Mouse (Mus musculus) layer of hippocampus, postnatal 36 days (tissue): ENCODE data around the gene Mroh2a. TPM values are rescaled to one million over a fixed set of nuclear protein-coding genes. Genes with fewer than 3 reads are reported as not detected.

Experiments
- DNase-seq, 2 experiments: peaks; one replicate each; pipeline ENCODE4 v3.0.0; 2022
- total RNA-seq, 2 experiments: library from RNA; stranded (reverse); gene quantifications; 2 replicates each; pipeline ENCODE4 v1.2.3; 2021

Gene Mroh2a
- under 1 TPM in 1 of 2 experiments, not detected in 1; 0.05 TPM for total RNA-seq

DNA sequence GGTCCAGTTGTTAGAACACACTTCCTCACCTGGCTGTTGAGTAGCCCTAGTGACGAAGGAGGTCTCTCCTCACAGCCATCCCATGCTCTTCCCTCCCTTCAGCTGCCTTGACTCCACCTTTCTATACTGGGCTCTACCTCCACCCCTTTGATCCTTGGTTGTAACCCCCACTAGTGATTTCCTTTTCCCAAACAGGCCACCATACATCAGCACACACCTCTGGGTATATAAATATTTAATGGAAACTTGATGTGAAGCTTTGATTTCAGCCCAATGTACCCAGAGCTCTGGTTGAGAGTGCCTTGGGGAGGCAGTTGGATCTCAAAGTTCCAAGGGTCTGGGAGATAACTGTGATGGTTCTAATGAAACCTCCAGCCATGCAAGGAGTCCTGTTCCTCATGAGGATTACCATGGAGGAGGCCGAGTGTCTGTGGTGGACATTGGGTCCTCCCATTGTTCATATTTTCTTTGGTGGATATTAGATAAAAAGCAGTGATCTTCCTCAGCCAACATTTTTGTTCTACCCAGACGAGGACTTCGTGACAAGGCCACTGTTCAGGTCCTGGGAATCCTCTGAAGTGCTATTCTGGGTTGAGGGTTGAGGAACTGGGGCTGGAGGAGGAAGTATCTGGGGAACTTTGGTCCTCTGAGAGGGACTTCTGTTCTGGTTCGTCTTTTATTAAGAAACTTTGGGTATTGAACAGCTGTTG lies at the start of gene Mroh2a:
Gene Mroh2a (plus strand): TSS at position 317 of the 710 bp plus-strand sequence.
- DNase-seq: no peak

- DNase-seq: no peak
These were observed 47.1 kb upstream of the Mroh2a start for GRCm38 (mm10) chr1:88179657-88180056.

DNA sequence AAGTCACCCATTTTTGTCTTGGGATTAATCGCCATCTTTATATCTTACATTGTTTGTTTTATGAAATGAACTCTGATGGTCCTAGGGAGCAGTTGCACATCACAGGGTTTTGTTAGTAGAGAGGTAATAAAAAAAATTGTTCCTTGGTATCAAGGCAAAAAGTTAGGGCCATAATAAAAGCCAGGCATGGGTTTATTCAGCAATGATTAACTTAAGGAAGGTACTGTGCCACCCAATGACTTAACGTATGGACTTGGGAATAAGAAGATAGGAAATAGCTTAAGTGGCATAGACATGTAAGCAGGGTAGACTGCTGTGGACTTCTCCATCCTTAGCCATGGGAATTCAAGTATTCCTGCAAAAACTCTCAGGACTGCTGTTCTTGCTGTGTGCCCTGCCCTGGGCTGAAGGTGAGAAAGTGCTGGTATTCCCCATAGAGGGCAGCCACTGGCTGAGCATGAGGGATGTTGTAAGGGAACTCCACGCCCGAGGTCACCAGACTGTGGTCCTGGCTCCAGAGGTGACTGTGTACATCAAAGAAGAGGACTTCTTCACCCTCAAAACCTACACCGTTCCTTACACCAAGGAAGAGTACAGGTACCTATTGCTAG lies 40.4 kb upstream of the Mroh2a start:
- DNase-seq: no peak

- DNase-seq: no peak
These were observed 34.6 kb upstream of the Mroh2a start for GRCm38 (mm10) chr1:88192136-88192535.

DNA sequence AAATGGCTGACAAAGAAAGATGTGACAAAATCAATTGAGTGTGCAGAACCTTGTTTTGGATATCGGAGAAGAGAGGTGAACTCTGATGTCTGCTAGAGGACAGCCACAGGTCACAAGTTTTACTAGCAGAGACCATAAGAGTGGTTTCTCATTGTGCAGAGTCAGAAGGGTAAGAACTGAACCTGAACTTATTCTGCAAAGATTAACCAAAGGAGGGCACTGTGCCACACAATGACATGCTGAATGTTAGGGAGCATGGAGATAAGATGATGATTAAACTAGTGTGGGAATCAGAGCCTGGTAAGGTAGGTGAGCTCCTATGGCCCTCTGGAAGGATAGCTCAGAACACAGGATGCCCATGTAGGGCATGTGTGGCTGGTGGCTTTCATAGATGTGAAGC lies 31.1 kb upstream of the Mroh2a start:
- no peak for DNase-seq

GRCm38 (mm10) chr1:88197443-88197842 lies 29.3 kb upstream of the Mroh2a start:
- DNase-seq: no peak

DNA sequence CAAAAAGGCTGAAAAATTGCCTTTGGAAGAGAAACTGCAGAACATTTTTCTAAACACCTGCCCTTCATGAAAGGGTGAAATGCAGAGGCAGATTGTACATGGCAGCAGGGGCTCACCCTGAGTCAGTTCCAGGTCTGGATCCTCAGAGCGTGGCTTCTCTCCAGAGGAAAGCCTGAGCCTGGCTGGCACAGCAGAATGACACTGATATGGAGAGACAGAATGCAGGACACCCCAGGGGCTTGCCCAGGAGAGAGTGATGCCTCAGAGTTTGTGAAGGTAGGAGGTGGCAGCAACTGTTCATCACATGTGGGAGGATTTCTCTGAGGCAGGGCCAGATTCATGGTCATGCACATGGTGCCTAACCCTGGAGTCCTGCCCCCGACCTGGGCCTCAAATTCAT lies 26.8 kb upstream of the Mroh2a start:
- no peak for DNase-seq

DNA sequence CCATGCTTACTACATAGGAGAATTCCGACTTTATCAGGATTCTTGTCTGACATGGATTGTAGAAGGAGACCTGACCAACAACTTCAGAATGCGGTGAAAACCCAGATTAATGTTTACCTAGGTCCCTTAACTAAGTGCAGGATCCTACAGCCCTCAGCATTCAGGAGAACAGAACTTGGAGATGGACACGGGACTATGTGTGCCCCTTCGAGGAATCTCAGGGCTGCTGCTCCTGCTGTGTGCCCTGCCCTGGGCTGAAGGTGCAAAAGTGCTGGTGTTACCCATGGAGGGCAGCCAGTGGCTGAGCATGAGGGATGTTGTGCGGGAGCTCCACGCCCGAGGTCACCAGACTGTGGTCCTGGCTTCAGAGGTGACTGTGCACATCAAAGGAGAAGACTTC lies 26.3 kb upstream of the Mroh2a start, which contains the start of gene Ugt1a2:
Gene Ugt1a2 (plus strand): TSS at position 146 of the 400 bp plus-strand sequence.
- DNase-seq: no peak

DNA sequence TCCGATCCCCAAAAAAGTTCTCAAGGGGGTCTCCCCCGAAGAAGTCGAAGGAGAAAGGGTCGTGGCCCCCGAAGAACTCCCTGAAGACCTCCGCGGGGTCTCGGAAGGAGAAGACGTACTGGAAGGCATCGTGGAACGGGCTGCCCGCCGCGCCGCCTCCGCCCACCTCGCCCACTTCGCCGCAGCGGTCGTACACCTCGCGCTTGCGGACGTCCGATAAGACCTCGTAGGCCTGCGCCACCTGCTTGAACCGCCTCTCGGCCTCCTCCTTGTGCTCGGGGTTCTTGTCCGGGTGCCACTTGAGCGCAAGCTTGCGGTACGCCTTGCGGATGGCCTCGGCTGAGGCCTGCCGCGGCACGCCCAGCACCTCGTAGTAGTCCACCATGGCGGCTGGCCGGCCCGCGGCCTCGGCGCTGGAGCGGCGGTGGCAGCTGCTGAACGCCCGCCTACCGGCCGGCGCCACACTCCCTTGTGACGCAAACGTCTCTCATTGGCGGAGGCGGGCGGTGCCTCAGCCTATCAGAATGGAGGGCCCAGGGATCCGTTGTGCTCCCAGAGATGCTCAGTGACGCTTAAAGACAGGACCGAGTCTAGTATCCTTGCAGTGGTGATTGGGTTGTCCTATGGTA lies 21.4 kb upstream of the Mroh2a start, which contains the start of gene Dnajb3:
Gene Dnajb3 (minus strand): TSS at position 489 of the 629 bp plus-strand sequence.
- DNase-seq: peak; percentile 86 to 88

DNA sequence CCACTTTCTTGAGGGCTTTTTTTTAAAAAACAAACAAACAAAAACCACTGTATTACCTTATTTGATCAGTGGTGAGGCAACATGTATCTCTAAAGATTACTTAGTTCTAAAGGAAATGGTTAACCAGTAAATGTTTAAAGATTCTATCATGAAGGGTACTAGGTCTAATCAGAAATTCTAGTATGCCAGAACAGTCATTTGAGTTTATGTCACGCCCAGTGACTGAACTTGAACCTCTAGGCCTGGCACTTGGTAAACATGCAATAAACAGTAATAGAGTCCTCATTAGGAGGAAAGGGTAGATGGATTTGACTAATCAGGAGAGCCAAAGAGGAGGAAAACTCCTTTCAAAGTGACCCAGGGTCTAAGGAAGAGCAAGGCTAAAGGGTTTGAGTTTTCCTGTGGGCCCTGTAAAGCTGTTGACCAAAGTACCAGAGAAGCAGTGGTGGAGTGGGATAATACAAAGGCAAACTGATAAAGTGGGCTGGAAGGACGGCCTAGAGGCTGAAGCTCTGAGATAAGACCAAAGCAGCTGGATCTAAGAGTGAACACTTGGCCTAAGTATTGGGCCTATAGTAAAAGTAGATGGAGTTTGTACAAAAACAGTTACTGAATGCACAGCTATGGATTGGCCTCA lies 19.8 kb upstream of the Mroh2a start:
- no peak for DNase-seq

DNA sequence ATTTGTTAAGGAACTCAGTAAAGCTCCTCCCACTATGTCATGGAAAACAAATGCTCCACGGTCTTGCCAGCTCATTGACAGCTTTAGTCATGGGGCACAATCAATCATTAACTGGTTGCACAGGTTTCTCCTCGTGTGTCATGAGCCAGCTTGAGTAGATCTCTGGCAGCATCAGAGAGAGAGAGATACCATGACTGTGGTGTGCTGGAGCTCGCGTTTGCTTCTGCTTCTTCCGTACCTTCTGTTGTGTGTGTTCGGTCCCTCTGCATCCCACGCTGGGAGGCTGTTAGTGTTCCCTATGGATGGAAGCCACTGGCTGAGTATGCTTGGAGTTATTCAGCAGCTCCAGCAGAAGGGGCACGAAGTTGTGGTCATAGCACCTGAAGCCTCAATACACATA lies 15.0 kb upstream of the Mroh2a start, which contains the start of gene Ugt1a1:
Gene Ugt1a1 (plus strand): TSS at position 148 of the 400 bp plus-strand sequence.
- no peak for DNase-seq

DNA sequence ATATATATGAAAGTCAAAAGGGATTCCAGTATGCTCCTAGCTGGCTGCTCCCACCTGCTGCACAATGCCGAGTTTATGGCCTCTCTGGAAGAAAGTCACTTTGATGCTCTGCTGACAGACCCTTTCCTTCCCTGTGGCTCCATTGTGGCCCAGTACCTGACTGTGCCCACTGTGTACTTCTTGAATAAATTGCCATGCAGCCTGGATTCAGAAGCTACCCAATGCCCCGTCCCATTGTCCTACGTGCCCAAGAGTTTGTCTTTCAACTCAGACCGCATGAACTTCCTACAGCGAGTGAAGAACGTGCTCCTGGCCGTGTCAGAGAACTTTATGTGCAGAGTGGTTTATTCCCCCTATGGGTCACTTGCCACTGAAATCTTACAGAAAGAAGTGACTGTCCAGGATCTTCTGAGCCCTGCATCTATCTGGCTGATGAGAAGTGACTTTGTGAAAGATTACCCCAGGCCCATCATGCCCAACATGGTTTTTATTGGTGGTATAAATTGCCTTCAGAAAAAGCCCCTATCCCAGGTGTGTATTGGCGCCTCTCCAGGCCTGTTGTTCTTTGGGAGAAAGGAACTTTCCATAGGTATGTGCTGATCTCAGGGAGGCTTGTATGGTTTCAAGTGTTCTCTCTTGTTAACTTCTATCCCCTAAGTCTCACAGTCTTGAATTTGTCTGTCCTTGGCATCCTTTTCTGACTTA lies 14.3 kb upstream of the Mroh2a start:
- DNase-seq: no peak

GRCm38 (mm10) chr1:88213061-88213460 lies 13.7 kb upstream of the Mroh2a start:
- DNase-seq: no peak

- no peak for DNase-seq
These were observed 12.9 kb upstream of the Mroh2a start for GRCm38 (mm10) chr1:88213766-88214461.

- no peak for DNase-seq
These were observed 12.3 kb upstream of the Mroh2a start for GRCm38 (mm10) chr1:88214462-88214952.

DNA sequence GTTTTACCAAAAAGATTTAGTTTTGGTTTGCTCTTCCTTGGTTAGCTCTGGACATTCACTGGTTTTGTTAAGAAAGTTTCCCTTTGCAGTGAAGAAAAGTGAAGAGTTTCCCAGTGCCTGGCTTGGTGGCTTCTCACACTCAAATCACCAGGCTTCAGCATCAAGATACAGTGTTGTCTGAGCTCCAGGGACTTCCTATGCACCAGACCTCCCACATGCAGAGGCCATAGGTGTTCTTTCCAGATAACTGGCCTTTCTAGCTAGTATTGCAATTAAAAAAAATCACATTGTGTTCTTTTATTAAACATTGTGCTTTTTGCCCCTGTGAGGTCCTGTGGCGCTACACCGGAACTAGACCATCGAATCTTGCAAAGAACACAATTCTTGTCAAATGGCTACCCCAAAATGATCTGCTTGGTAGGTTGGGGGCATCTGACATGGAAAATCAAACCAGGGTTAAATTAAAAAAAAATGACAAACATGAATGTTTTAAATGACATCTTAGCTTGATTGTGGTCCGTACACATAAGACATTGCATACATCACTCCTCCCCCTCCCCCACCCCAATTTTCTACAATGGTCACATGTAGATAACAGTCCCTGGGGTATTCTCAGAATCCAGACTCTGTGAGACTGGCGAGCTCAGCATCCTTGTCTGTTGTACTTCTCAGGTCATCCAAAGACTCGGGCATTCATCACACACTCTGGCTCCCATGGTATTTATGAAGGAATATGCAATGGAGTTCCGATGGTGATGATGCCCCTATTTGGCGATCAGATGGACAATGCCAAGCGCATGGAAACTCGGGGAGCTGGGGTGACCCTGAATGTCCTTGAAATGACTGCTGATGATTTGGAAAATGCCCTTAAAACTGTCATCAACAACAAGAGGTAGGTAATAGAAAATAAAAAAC lies 11.1 kb upstream of the Mroh2a start:
- DNase-seq: no peak

- DNase-seq: no peak
These were observed 10.2 kb upstream of the Mroh2a start for GRCm38 (mm10) chr1:88216551-88216950.

DNA sequence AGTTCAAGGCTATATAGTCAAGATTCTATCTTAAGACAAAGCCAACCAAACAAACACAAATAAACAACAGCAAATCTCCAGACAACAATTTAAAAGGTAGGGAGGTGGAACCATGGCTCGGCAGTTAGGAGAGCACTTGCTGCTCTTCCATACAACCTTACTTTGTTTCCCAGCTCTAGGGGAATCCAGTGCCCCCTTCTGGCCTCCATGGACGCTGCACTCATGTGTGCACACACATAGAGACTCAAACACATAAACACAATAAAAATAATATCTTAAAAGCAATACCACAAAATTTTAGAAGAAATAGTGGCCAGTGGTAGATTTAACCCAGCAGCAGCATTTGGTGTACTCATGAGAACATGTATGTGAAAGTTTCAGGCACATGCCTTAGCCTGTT lies 9.6 kb upstream of the Mroh2a start:
- DNase-seq: no peak

DNA sequence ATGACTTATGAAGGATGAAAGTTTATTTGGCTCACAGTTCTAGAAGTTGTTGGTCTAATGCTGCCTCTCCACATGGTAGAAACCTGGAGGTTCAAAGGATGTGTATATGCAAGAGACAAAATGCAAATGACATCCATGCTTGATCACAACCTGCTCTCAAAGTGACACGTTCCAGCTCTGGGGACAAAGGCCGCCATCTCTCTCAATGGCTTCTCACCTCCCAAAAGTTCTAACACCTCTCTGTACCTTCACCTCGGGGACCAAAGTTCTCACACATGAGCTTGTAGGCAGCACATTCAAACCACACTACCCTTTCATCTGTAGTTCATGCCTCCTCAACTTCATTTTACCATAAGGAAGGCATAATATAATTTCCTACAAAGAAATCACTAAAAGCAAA lies 9.2 kb upstream of the Mroh2a start:
- no peak for DNase-seq

DNA sequence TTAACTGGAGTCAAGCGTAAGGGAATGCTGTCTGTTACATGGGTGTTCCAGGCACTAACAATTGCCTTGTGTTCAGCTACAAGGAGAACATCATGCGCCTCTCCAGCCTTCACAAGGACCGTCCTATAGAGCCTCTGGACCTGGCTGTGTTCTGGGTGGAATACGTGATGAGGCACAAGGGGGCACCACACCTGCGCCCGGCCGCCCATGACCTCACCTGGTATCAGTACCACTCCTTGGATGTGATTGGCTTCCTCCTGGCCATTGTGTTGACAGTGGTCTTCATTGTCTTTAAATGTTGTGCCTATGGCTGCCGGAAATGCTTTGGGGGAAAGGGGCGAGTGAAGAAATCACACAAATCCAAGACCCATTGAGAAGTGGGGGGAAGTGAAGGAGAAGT lies 8.7 kb upstream of the Mroh2a start:
- DNase-seq: no peak
